Mouse (Mus musculus): ENCODE results near the gene Srp68. TPM values are rescaled to one million over a fixed set of nuclear protein-coding genes. Genes with fewer than 3 reads are reported as not detected.
A peak's percentile ranks its signal among the peaks of the same experiment; 100 is the strongest.

The Srp68 gene
- polyA plus RNA-seq, 1 experiment from 2014 or later = 68.5 TPM

DNA sequence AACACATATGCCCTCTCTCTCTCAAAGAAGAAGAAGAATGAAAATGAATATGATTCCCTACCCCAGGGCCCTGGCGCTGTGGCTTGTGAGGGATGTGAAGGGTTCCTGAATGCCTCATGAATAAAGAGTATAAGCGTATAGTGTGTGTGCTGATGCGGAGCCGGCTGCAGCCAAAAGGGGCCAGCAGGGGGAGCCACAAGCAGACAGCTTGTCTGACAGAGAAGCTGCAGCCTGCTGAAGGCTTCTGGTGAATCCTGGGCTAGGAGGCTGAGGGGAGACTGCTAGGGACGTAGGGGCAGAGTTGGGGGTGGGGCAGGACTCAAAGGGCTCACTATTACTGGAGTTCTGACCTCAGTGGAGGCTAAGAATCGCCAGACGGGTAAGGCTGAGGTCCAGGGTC is 58.8 kb downstream of the Srp68 start:
- Histone ChIP-seq H3K9me3 (no peaks in the 10 kb centered on the region), H3K4me1 (replicated peaks) (peaks cover 16% of the 10 kb centered on the region), H3K36me3 (0 out of 2 replicates have a peak, but pooled peaks cover 8% of the 10 kb centered on the region), H3K9ac (replicated peaks) (no peak overlapping the region), H3K27ac (no peak overlapping the region), H3K4me2 (replicated peaks) (no peak overlapping the region), H3K27me3 (peaks cover 2% of the 10 kb centered on the region; the same call in 1 of the 2 replicates), H3K4me3 (replicated peaks) (no peak overlapping the region)
- ATAC-seq = no peak
- 82% methylated on average over 7 of the region's 7 CpGs for WGBS

DNA sequence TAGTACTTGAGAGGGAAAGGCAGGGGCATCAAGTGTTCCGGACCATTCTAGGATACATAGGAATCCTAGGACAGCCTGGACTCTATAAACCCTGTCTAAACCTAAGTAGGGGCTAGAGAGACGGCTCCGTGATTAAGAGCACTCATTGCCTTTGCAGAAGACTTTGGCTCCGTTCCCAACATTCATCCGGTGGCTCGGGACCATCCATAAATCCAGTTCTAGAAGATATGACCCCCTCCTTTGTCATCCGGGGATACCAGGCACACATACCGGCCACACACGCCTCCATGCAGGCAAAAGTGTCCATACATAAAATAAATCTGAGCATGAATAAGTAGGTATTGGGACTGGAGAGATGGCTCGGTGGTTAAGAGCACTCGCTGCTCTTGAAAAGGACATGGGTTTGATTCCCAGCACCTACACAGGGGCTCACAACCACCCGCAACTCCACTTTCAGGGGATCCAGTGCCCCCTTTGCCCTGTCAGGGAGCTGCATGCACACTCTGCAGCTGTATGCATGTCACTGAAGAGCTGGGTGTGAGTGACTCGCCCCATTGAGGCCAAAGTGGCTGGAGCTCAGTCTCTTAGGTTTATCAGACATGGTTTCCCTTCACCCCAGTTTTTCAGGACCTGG is 60.0 kb downstream of the Srp68 start:
- H3K9ac ChIP-seq (replicated peaks) = no peak overlapping the region
- H3K27me3 ChIP-seq = no peaks in the 10 kb centered on the region
- no peak for ATAC-seq
- H3K9me3 ChIP-seq = no peaks in the 10 kb centered on the region
- H3K4me2 ChIP-seq (replicated peaks) = no peak overlapping the region
- 0 out of 2 replicates have a peak, but pooled peaks cover 12% of the 10 kb centered on the region for H3K36me3 ChIP-seq
- no peak overlapping the region for H3K27ac ChIP-seq
- no peak overlapping the region for H3K4me3 ChIP-seq (replicated peaks)
- 92% methylated on average over 13 of the region's 13 CpGs for WGBS
- H3K4me1 ChIP-seq (replicated peaks) = peaks cover 8% of the 10 kb centered on the region

DNA sequence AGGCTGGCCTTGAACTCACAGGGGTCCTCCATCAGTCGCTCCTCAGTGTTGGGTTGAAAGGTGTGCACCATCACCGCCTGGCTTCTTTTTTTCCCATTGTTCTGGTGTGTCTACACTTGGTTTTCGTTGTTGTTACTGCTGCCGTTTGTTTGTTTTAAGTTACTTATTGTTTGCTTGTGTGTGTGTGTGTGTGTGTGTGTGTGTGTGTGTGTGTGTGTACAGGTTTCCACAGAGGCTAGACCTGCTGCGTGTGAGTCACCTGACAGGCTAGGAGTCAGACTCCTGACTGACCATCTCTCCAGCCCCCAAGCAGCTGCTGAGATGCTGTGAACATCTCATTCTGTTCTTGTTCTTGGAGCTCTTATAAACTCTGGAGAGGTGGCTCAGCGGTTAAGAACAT is 61.2 kb downstream of the Srp68 start:
- Histone ChIP-seq H3K9ac (replicated peaks) (no peak overlapping the region), H3K36me3 (0 out of 2 replicates have a peak, but pooled peaks cover 14% of the 10 kb centered on the region), H3K27ac (no peak overlapping the region), H3K9me3 (no peaks in the 10 kb centered on the region), H3K27me3 (no peaks in the 10 kb centered on the region), H3K4me1 (replicated peaks) (no peaks in the 10 kb centered on the region), H3K4me2 (replicated peaks) (no peak overlapping the region), H3K4me3 (replicated peaks) (no peak overlapping the region)
- WGBS = 93% methylated on average over 6 of the region's 6 CpGs
- no peak for ATAC-seq

DNA sequence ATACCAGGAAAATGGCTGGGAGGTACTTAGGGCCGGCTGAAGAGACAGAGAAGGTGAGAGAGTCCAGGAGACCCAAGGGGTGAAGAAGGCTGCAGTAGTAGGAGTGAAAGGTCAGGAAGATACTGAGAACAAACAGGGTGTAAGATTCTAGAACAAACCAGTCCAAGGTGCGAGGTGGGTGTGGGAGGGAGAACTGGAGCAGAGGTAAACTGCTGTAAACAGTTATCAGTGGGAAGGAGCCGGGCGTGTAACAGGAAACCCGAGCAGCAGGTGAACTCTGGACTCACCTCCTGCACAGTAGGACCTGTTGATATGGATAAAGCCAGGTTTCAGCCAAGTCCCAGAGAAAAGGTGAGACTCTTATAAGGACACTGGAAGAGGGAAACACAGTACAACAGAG is 63.3 kb downstream of the Srp68 start:
- Histone ChIP-seq H3K27ac (no peak overlapping the region), H3K36me3 (peaks cover 32% of the 10 kb centered on the region), H3K4me1 (replicated peaks) (no peaks in the 10 kb centered on the region), H3K9me3 (no peaks in the 10 kb centered on the region), H3K4me2 (replicated peaks) (no peak overlapping the region), H3K9ac (replicated peaks) (peak overlapping the region; percentile 25; the same call in 1 of the 2 replicates), H3K4me3 (replicated peaks) (no peak overlapping the region), H3K27me3 (no peaks in the 10 kb centered on the region)
- 83% methylated on average over 5 of the region's 5 CpGs for WGBS
- ATAC-seq = no peak

DNA sequence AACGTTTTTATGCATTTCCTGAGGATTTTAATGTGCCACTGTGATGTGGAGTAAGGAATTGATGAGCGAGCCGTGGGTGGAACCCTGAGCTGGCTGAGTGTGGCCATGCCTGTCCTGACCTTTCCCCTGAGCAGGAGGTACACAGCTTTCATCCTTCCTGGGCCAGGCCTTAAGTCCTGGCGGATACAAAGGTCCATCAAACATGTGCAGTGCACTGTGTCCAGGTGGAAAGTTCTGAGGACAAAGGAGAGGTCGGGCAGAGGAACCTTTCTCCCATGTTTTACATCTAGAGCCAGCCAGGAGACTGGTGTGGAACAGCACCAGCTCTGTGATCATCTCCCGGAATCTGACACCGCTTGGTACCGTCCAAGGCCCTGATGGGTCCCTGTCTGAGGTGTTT is 64.8 kb downstream of the Srp68 start:
- no peak for ATAC-seq
- Histone ChIP-seq H3K9ac (replicated peaks) (no peak overlapping the region), H3K4me2 (replicated peaks) (no peak overlapping the region), H3K4me3 (replicated peaks) (no peak overlapping the region), H3K27me3 (no peaks in the 10 kb centered on the region), H3K4me1 (replicated peaks) (no peaks in the 10 kb centered on the region), H3K27ac (no peak overlapping the region), H3K36me3 (peaks cover 34% of the 10 kb centered on the region), H3K9me3 (no peaks in the 10 kb centered on the region)
- WGBS = 85% methylated on average over 8 of the region's 8 CpGs

DNA sequence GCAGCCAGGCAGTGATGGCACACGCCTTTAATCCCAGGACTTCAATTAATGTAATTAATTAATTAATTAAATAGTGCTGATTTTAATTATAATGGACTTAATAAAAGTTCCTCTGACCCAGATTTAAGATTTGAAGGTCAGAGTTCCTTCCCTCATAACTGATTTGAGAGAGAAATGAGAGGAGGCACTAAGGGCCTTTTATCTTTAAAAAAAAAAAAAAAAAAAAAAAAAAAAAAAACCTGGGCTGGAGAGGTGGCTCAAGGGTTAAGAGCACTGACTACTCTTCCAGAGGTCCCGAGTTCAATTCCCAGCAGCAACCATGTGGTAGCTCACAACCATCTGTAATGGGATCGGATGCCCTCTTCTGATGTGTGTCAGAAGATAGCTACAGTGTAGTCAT is 65.4 kb downstream of the Srp68 start:
- no peak for ATAC-seq
- no peaks in the 10 kb centered on the region for H3K9me3 ChIP-seq
- H3K9ac ChIP-seq (replicated peaks) = no peak overlapping the region
- 92% methylated on average over 3 of the region's 3 CpGs for WGBS
- no peak overlapping the region for H3K4me3 ChIP-seq (replicated peaks)
- no peak overlapping the region for H3K4me2 ChIP-seq (replicated peaks)
- H3K36me3 ChIP-seq = peaks cover 34% of the 10 kb centered on the region
- no peaks in the 10 kb centered on the region for H3K4me1 ChIP-seq (replicated peaks)
- H3K27ac ChIP-seq = no peak overlapping the region
- H3K27me3 ChIP-seq = no peaks in the 10 kb centered on the region

DNA sequence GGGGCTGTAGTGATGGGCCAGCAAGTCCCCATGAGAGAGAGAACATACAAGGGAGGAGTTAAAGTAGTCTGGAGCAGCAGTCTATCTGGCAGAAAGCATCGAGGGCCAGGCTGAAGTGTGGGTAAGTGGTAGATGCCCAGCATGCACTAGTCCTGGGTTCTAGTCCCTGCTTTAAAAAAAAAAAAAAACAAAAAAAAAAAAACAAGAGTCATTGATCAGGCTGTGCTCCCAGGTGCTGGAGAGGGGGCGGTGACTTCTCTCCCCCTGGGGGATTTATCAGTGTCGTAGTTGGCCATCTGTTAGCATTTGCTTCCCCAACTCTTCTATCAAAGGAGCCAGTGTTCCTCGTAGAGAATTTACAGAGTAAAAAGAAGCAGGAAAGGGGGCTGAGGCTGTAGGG is 67.3 kb downstream of the Srp68 start:
- Histone ChIP-seq H3K4me1 (replicated peaks) (no peaks in the 10 kb centered on the region), H3K27me3 (no peaks in the 10 kb centered on the region), H3K27ac (no peak overlapping the region), H3K9ac (replicated peaks) (no peak overlapping the region), H3K4me3 (replicated peaks) (no peak overlapping the region), H3K9me3 (no peaks in the 10 kb centered on the region), H3K36me3 (peaks cover 37% of the 10 kb centered on the region), H3K4me2 (replicated peaks) (no peak overlapping the region)
- ATAC-seq = no peak
- 86% methylated on average over 4 of the region's 4 CpGs for WGBS

DNA sequence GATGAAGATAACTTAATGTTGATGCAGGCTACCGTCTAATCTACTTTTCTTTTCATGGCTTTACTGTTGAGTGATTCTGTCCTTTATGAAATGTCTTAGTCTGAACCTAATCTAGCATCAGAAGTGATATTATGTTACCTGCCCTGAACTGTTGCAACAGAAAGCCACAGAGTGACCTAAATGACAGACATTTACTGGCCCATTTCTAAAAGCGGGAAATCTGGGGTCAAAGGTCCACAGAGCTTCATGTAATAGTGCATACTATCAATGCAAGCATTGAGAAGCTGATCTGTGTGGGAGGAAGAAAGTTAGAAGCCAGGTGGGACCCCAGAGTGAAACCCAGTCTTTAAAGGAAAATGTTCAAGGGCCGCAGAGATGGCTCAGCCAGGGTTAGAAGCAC is 70.9 kb downstream of the Srp68 start:
- peaks cover 7% of the 10 kb centered on the region for H3K4me1 ChIP-seq (replicated peaks)
- H3K27me3 ChIP-seq = no peaks in the 10 kb centered on the region
- no peak overlapping the region for H3K4me2 ChIP-seq (replicated peaks)
- 90% methylated on average over 3 of the region's 3 CpGs for WGBS
- no peaks in the 10 kb centered on the region for H3K9me3 ChIP-seq
- no peak overlapping the region for H3K4me3 ChIP-seq (replicated peaks)
- H3K27ac ChIP-seq = no peak overlapping the region
- ATAC-seq = no peak
- no peak overlapping the region for H3K9ac ChIP-seq (replicated peaks)
- peaks cover 29% of the 10 kb centered on the region for H3K36me3 ChIP-seq

DNA sequence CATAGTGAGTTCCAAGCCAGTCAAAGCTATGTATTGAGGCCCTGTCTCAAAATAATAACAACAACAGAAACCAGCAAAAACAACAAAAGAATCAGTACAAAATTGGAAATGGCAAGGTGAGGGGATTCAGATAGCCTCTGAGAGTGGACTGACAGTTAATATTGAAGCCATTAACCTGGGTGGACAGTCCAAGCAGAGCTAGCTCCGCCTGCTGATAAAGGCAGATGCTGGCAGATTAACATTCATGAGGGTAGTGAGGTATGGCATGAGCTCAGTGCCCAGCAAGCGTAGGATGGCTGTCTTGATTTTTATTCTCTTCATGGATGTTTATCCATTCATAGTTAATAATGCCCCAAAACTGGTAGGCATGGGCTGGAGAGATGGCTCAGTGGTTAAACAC is 72.9 kb downstream of the Srp68 start:
- peaks cover 21% of the 10 kb centered on the region for H3K36me3 ChIP-seq
- H3K4me1 ChIP-seq (replicated peaks) = peaks cover 17% of the 10 kb centered on the region
- no peak for ATAC-seq
- H3K9me3 ChIP-seq = no peaks in the 10 kb centered on the region
- no peak overlapping the region for H3K4me2 ChIP-seq (replicated peaks)
- H3K27me3 ChIP-seq = no peaks in the 10 kb centered on the region
- H3K4me3 ChIP-seq (replicated peaks) = no peak overlapping the region
- 91% methylated on average over 2 of the region's 2 CpGs for WGBS
- H3K27ac ChIP-seq = no peak overlapping the region
- no peak overlapping the region for H3K9ac ChIP-seq (replicated peaks)

DNA sequence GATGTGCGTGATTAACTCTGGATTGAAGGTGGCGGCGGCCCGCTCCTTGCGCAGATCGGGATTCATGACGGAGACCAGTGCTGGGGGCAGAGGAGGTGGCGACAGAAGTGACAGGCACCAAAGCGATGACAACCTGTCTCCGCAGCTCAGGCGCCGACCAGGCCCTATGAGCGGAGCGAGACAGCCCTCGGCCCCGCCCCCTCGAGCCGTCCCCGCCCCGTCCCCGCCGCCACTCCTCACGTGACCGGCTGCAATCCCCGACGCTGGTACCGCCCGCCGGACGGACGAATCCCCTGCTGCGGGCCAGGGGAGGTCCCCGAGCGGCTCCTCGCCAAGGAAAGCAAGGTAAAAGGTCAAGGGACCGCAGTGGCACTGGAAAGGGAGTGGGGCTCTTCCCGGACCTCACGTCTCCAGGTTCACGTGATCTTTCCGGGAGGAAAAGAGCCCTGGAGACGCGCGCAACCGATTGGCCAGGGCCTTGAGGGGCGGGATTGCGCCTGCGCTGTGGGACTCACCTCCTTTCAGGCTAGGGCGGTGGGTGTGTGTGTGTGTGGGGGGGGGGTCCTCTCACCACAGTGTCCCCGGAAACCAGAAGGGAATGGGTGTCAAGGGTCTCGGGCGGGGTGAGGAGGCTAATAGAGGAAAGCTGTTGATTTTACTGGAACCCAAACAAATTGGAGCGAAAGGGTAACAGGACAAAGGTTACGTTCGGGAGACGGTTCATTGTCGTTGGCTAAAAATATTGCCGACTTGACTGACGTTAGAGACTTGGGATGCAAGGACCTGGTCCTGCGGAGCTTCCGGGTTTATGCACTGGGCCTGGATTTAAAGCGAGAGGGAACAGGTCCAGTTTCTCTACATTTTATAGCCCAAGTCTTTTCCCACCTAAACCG is 75.1 kb downstream of the Srp68 start, which contains the start of the genes Ten1 and Acox1:
TSS of gene Ten1 (plus strand) at position 217 of the 893 bp plus-strand sequence.
TSS of gene Acox1 (minus strand) at position 407 of the 893 bp plus-strand sequence.
- Histone ChIP-seq H3K36me3 (peaks cover 22% of the 10 kb centered on the region), H3K4me3 (replicated peaks) (peak within 1 kb of the TSS; percentile 76), H3K27me3 (no peaks in the 10 kb centered on the region), H3K4me1 (replicated peaks) (peaks cover 29% of the 10 kb centered on the region), H3K9me3 (no peaks in the 10 kb centered on the region), H3K27ac (peak within 1 kb of the TSS; percentile 98), H3K4me2 (replicated peaks) (peak within 1 kb of the TSS; percentile 73), H3K9ac (replicated peaks) (peak within 1 kb of the TSS; percentile 87)
- under 1% methylated on average over 62 of the region's 62 CpGs for WGBS
- peak; percentile 99 for ATAC-seq

DNA sequence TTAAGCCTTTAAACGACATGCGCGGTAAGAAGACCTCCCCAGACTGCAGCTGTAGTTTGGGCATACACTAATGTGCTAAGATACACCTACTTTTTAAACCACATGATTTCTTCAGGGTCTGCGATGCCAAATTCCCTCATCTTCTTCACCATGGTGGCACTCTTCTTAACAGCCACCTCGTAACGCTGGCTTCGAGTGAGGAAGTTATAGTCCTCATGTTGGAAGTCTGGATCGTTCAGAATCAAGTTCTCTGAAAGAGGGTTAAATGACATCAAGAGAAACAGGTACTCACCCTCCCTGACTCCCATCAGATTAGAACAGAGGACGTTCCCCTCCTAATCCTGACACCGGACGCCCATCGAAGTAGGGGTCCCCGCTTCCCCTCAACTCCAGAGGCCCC is 75.9 kb downstream of the Srp68 start:
- 27% methylated on average over 13 of the region's 13 CpGs for WGBS
- Histone ChIP-seq H3K4me2 (replicated peaks) (peak overlapping the region; percentile 73), H3K27ac (peak overlapping the region; percentile 98), H3K27me3 (no peaks in the 10 kb centered on the region), H3K9me3 (no peaks in the 10 kb centered on the region), H3K4me3 (replicated peaks) (peak overlapping the region; percentile 76), H3K9ac (replicated peaks) (peak overlapping the region; percentile 87), H3K4me1 (replicated peaks) (peaks cover 29% of the 10 kb centered on the region), H3K36me3 (peaks cover 22% of the 10 kb centered on the region)
- ATAC-seq = no peak

DNA sequence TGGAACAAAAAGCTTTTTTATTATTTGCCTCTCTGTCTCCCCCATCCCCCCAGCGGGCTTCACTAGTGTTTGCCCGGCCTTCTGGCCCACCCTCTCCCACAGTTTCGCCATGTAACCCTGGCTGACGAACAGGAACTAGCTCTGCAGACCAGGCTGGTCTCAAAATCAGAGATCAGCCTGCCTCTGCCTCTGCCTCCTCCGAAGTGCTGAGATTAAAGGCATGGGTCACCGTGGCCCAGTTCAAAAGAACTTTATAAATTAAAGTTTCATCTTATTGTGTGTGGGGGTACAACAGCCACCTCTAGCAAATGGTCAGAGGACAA is 76.5 kb downstream of the Srp68 start:
- 92% methylated on average over 6 of the region's 6 CpGs for WGBS
- Histone ChIP-seq H3K9me3 (no peaks in the 10 kb centered on the region), H3K36me3 (peaks cover 22% of the 10 kb centered on the region), H3K27ac (no peak overlapping the region), H3K4me3 (replicated peaks) (peak overlapping the region; percentile 76), H3K4me2 (replicated peaks) (peak overlapping the region; percentile 73), H3K9ac (replicated peaks) (peak overlapping the region; percentile 10; the same call in 1 of the 2 replicates), H3K27me3 (no peaks in the 10 kb centered on the region), H3K4me1 (replicated peaks) (peaks cover 29% of the 10 kb centered on the region)
- no peak for ATAC-seq
